Mouse (Mus musculus): ENCODE measurements around the gene Rfx6. TPM values are rescaled to one million over a fixed set of nuclear protein-coding genes. Genes with fewer than 3 reads are reported as not detected.

Rfx6 gene
- polyA plus RNA-seq (2014; fragmentation: Illumina TruSeq; extraction: RNeasy Lipid Tissue Mini Kit (QIAGEN cat#74804); ENCODE audit: low read depth, low replicate concordance) = not detected

GRCm38 (mm10) chr10:51677548-51678250 lies at the start of gene Rfx6:
Gene Rfx6, plus strand, starts transcription at chr10:51677756.

GRCm38 (mm10) chr10:51631411-51632136 lies 46.0 kb upstream of the Rfx6 start, which contains the start of gene Gprc6a:
Gene Gprc6a, minus strand, starts transcription at chr10:51631461.

Other genes starting within 250 kb of the Rfx6 start
- 4.0 TPM for gene Gm49339, start 197.1 kb upstream of the Rfx6 start, polyA plus RNA-seq (2014; fragmentation: Illumina TruSeq; extraction: RNeasy Lipid Tissue Mini Kit (QIAGEN cat#74804); ENCODE audit: low read depth, low replicate concordance)
- gene Lilr4b, start 197.1 kb upstream of the Rfx6 start, polyA plus RNA-seq (2014; fragmentation: Illumina TruSeq; extraction: RNeasy Lipid Tissue Mini Kit (QIAGEN cat#74804); ENCODE audit: low read depth, low replicate concordance) = 5.9 TPM
- 11.8 TPM for gene Lilrb4a, start 186.8 kb upstream of the Rfx6 start, polyA plus RNA-seq (2014; fragmentation: Illumina TruSeq; extraction: RNeasy Lipid Tissue Mini Kit (QIAGEN cat#74804); ENCODE audit: low read depth, low replicate concordance)
- not detected for gene Fam162b, start 87.2 kb upstream of the Rfx6 start, polyA plus RNA-seq (2014; fragmentation: Illumina TruSeq; extraction: RNeasy Lipid Tissue Mini Kit (QIAGEN cat#74804); ENCODE audit: low read depth, low replicate concordance)
- gene Gprc6a, start 46.3 kb upstream of the Rfx6 start, polyA plus RNA-seq (2014; fragmentation: Illumina TruSeq; extraction: RNeasy Lipid Tissue Mini Kit (QIAGEN cat#74804); ENCODE audit: low read depth, low replicate concordance) = not detected

Data from heart, adult 10 weeks (tissue).